Mouse (Mus musculus) CD8-positive naive resting alpha-beta T cell, adult 2 months (primary cell): Measurements from ENCODE around the gene Kndc1.

Experiments used
- DNase-seq, 2 experiments: peaks; one replicate each; pipeline ENCODE4 v3.0.0; 2022; ENCODE audit warnings: low read depth in 2 of 2, low spot score in 2 of 2

Gene Kndc1

GRCm38 (mm10) chr7:139980778-139981177, 86.3 kb downstream of the Kndc1 start:
- DNase-seq = no peak

- DNase-seq = no peak
Measured at GRCm38 (mm10) chr7:139982058-139982457, 87.6 kb downstream of the Kndc1 start.

GRCm38 (mm10) chr7:139984505-139984904, 90.0 kb downstream of the Kndc1 start:
- DNase-seq = no peak

GRCm38 (mm10) chr7:139988272-139988671, 93.8 kb downstream of the Kndc1 start:
- DNase-seq = no peak

- no peak for DNase-seq
Measured at GRCm38 (mm10) chr7:139990864-139991394, 96.4 kb downstream of the Kndc1 start.
